Mouse (Mus musculus) liver, postnatal 0 days (tissue): ENCODE measurements at regions not wholly inside any gene's neighbourhood (a gene's known extent, or its start where the extent isn't known, plus 50 kb on each side); places are given as distances from the start of the nearest gene placed in this dataset.

Experiments used
- ATAC-seq: fragments of 200-750 bp; cut with Nextera tagmentation; 2 replicates; pipeline ENCODE4 v1.8.0; 2017; ENCODE audit warnings: mild to moderate bottlenecking, moderate library complexity
- DNase-seq: peaks from one replicate; pipeline ENCODE4 v3.0.0-alpha.2; 2016
- H3K27ac ChIP-seq: fragments of 300-500 bp; sonication (generic); 2 replicates; pipeline ENCODE4 v1.5.1; 2014; ENCODE audit warnings: antibody characterized with exemption, moderate library complexity, mild to moderate bottlenecking, low read depth
- H3K27me3 ChIP-seq: fragments of 300-500 bp; sonication (generic); 2 replicates; pipeline ENCODE4 v1.6.1; 2014; ENCODE audit warnings: low read length, control low read depth, mixed read lengths; ENCODE audit not compliant: insufficient read depth
- H3K36me3 ChIP-seq: fragments of 300-500 bp; sonication (generic); replicated peaks from 2 replicates; pipeline ENCODE4 v1.6.1; 2014; ENCODE audit warnings: mild to moderate bottlenecking, control low read depth, low read length, moderate library complexity, mixed read lengths; ENCODE audit not compliant: insufficient read depth
- H3K4me1 ChIP-seq: fragments of 300-500 bp; sonication (generic); 2 replicates; pipeline ENCODE4 v1.6.1; 2014; ENCODE audit warnings: antibody characterized with exemption, mild to moderate bottlenecking, control low read depth; ENCODE audit not compliant: insufficient read depth
- H3K4me2 ChIP-seq: fragments of 300-500 bp; sonication (generic); 2 replicates; pipeline ENCODE4 v1.6.1; 2014; ENCODE audit warnings: low read depth, mild to moderate bottlenecking, low read length, moderate library complexity, mixed read lengths
- H3K4me3 ChIP-seq: fragments of 300-500 bp; sonication (generic); 2 replicates; pipeline ENCODE4 v1.5.1; 2014; ENCODE audit warnings: low read depth, low read length
- H3K9ac ChIP-seq: fragments of 300-500 bp; sonication (generic); replicated peaks from 2 replicates; pipeline ENCODE4 v1.6.1; 2014; ENCODE audit warnings: mild to moderate bottlenecking, moderate library complexity
- H3K9me3 ChIP-seq: fragments of 300-500 bp; sonication (generic); 2 replicates; pipeline ENCODE4 v1.6.1; 2016; ENCODE audit warnings: mild to moderate bottlenecking, control low read depth, low read length, mixed read lengths
- CTCF ChIP-seq: sonication (generic); IDR thresholded peaks from 2 replicates; pipeline ENCODE4 v1.5.1; 2016; ENCODE audit warnings: antibody characterized with exemption, low read depth
- EP300 ChIP-seq: IDR thresholded peaks from 2 replicates; pipeline ENCODE4 v1.6.1; 2016; ENCODE audit warnings: antibody characterized with exemption, low read depth, mild to moderate bottlenecking
- WGBS: fragments of 180-500 bp; shearing (Covaris S2); extraction: QIAGEN DNeasy Blood & Tissue Kit; methylation state at CpG from one replicate; pipeline ENCODE4 v1.1.7; 2014; ENCODE audit not compliant: insufficient replicate concordance; 5-methylcytosine and 5-hydroxymethylcytosine counted together

GRCm38 (mm10) chr8:18115333-18116044, 862.6 kb downstream of the Defb40 start:
- no peak overlapping the region for H3K9ac ChIP-seq
- H3K4me2 ChIP-seq, result no peak overlapping the region
- H3K27ac ChIP-seq, result no peak overlapping the region
- no peaks in the 10 kb centered on the region for H3K9me3 ChIP-seq
- H3K27me3 ChIP-seq, result no peaks in the 10 kb centered on the region
- no peaks in the 10 kb centered on the region for H3K4me1 ChIP-seq
- WGBS, result 60% methylated on average over 5 of the region's 5 CpGs
- DNase-seq (no peak), ATAC-seq (no peak)
- H3K36me3 ChIP-seq, result no peaks in the 10 kb centered on the region
- no peak for TF ChIP-seq CTCF
- TF ChIP-seq EP300, result no peak
- no peak overlapping the region for H3K4me3 ChIP-seq

GRCm38 (mm10) chr8:18113262-18113661, 864.8 kb downstream of the Defb40 start:
- Histone ChIP-seq H3K4me3 (no peak overlapping the region), H3K9me3 (no peaks in the 10 kb centered on the region), H3K4me1 (no peaks in the 10 kb centered on the region), H3K36me3 (no peaks in the 10 kb centered on the region), H3K9ac (no peak overlapping the region), H3K4me2 (no peak overlapping the region), H3K27ac (no peak overlapping the region), H3K27me3 (no peaks in the 10 kb centered on the region)
- ATAC-seq, result no peak
- no peak for DNase-seq
- TF ChIP-seq EP300, result no peak
- no peak for TF ChIP-seq CTCF
- WGBS, result 60% methylated on average over 5 of the region's 5 CpGs

GRCm38 (mm10) chr8:18109480-18109879, 868.6 kb downstream of the Defb40 start:
- H3K36me3 ChIP-seq, result no peaks in the 10 kb centered on the region
- no peaks in the 10 kb centered on the region for H3K9me3 ChIP-seq
- ATAC-seq, result no peak
- no peaks in the 10 kb centered on the region for H3K27me3 ChIP-seq
- H3K27ac ChIP-seq, result no peak overlapping the region
- WGBS, result 36% methylated on average over 2 of the region's 2 CpGs
- no peak overlapping the region for H3K4me2 ChIP-seq
- H3K4me1 ChIP-seq, result no peaks in the 10 kb centered on the region
- no peak for DNase-seq
- H3K4me3 ChIP-seq, result no peak overlapping the region
- H3K9ac ChIP-seq, result no peak overlapping the region
- TF ChIP-seq CTCF (no peak), EP300 (no peak)

- Histone ChIP-seq H3K4me2 (no peak overlapping the region), H3K9me3 (no peaks in the 10 kb centered on the region), H3K27me3 (no peaks in the 10 kb centered on the region), H3K9ac (no peak overlapping the region), H3K36me3 (no peaks in the 10 kb centered on the region), H3K27ac (no peak overlapping the region), H3K4me3 (no peak overlapping the region), H3K4me1 (no peaks in the 10 kb centered on the region)
- 47% methylated on average over 2 of the region's 2 CpGs for WGBS
- ATAC-seq (no peak), DNase-seq (no peak)
- TF ChIP-seq CTCF (no peak), EP300 (no peak)
These were observed 871.2 kb downstream of the Defb40 start for GRCm38 (mm10) chr8:18106827-18107226.

- H3K4me2 ChIP-seq, result no peak overlapping the region
- TF ChIP-seq CTCF (no peak), EP300 (no peak)
- no peaks in the 10 kb centered on the region for H3K36me3 ChIP-seq
- no peak overlapping the region for H3K9ac ChIP-seq
- no peaks in the 10 kb centered on the region for H3K4me1 ChIP-seq
- 75% methylated on average over 3 of the region's 3 CpGs for WGBS
- H3K27me3 ChIP-seq, result no peaks in the 10 kb centered on the region
- DNase-seq (no peak), ATAC-seq (no peak)
- H3K27ac ChIP-seq, result no peak overlapping the region
- H3K9me3 ChIP-seq, result no peaks in the 10 kb centered on the region
- H3K4me3 ChIP-seq, result no peak overlapping the region
These were observed 912.6 kb downstream of the Defb40 start for GRCm38 (mm10) chr8:18065456-18065855.

GRCm38 (mm10) chr8:18059526-18059925, 918.5 kb downstream of the Defb40 start:
- WGBS, result 68% methylated on average over 2 of the region's 2 CpGs
- Histone ChIP-seq H3K9ac (no peak overlapping the region), H3K4me2 (no peak overlapping the region), H3K9me3 (no peaks in the 10 kb centered on the region), H3K27ac (no peak overlapping the region), H3K4me3 (no peak overlapping the region), H3K36me3 (no peaks in the 10 kb centered on the region), H3K27me3 (no peaks in the 10 kb centered on the region), H3K4me1 (no peaks in the 10 kb centered on the region)
- no peak for TF ChIP-seq EP300
- no peak for TF ChIP-seq CTCF
- no peak for DNase-seq
- ATAC-seq, result no peak

- no peaks in the 10 kb centered on the region for H3K36me3 ChIP-seq
- 48% methylated on average over 2 of the region's 2 CpGs for WGBS
- TF ChIP-seq CTCF (no peak), EP300 (no peak)
- H3K4me2 ChIP-seq, result no peak overlapping the region
- no peaks in the 10 kb centered on the region for H3K9me3 ChIP-seq
- no peaks in the 10 kb centered on the region for H3K27me3 ChIP-seq
- H3K4me1 ChIP-seq, result no peaks in the 10 kb centered on the region
- no peak for DNase-seq
- H3K4me3 ChIP-seq, result no peak overlapping the region
- H3K9ac ChIP-seq, result no peak overlapping the region
- no peak overlapping the region for H3K27ac ChIP-seq
- no peak for ATAC-seq
These were observed 956.9 kb downstream of the Defb40 start for GRCm38 (mm10) chr8:18021196-18021595.
